Mouse (Mus musculus) testis, postnatal 14 days (tissue): ENCODE results near the gene Cnpy1.

Experiments
- DNase-seq: peaks from one replicate; pipeline ENCODE4 v3.0.0; 2021; ENCODE audit warnings: low spot score

The Cnpy1 gene

GRCm38 (mm10) chr5:28161938-28162402 is 83.6 kb downstream of the Cnpy1 start:
- DNase-seq: no peak

GRCm38 (mm10) chr5:28161383-28161937 is 84.1 kb downstream of the Cnpy1 start:
- no peak for DNase-seq

GRCm38 (mm10) chr5:28159891-28160470 is 85.6 kb downstream of the Cnpy1 start:
- no peak for DNase-seq

- no peak for DNase-seq
Observed at GRCm38 (mm10) chr5:28159072-28159458, 86.5 kb downstream of the Cnpy1 start.

DNA sequence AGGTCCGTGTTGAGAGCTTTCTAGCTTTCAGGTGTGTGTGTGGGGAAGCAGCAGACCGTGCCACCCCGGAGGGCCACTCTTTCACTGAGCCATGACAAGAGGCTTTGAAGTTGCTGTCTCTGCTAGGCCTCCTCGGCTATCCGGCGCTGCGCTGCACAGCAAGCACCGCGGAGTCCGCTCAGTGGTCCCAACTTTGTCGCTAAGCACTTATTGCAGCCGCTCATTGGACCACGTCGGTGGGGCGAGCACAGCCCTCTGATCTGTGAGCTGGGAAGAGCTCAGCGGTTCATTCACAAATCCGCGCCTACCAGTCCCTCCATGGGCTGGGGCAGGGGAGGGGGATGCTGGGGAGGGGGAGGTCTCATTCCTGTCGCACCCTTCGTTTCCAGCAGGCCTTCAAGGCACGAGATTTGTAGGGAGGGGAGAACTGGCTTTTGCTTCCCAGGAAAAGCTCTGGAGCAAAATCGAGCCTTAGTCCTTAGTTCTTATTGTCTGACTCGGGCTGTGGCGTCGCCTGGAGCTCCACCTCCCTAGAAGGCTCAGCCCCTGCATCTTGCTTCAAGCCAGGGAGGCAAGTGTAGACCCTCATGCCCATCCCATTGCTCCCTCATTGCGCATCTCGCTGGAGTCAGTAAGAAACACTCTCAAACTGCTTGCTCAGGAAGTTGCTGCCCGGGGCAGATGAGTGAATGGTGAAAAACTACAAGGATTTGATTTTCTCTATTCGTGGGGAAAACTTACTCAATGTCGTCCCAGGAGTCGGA is 87.1 kb downstream of the Cnpy1 start:
- no peak for DNase-seq

DNA sequence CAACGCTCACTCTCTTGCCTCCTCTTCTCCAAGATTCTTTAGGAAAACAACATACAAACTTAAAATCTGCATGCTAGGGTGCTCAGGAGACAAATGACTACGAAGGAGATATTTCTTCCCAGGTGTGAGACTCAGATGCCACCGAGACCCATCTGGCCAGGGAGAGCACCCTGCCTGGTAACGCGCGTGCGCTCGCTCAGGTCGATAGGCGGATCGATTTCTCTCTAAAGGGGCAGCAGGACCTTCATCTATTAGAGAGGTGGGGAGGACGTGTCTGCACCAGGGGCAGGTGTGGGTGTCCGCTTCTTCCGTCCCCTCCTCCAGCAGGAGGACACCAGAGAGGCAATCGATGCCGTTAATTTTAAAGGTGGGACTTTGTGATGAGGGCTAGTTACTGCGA is 87.8 kb downstream of the Cnpy1 start:
- DNase-seq: no peak

GRCm38 (mm10) chr5:28157044-28157730 is 88.4 kb downstream of the Cnpy1 start:
- DNase-seq: no peak
